Mouse (Mus musculus): ENCODE measurements around the gene Slc41a3.

- TF ChIP-seq CTCF (IDR thresholded peaks at IDR 0.05; ENCODE audit: borderline replicate concordance, extremely low read depth, insufficient read depth, insufficient read length): no peak
- TF ChIP-seq POLR2A (IDR thresholded peaks at IDR 0.05; ENCODE audit: borderline replicate concordance, extremely low read depth, insufficient read depth, insufficient read length, poor library complexity, severe bottlenecking): no peak
Measured at GRCm38 (mm10) chr6:90600351-90600750, 4.2 kb upstream of the Slc41a3 start.
